Mouse (Mus musculus) spleen, adult 18-20 months (tissue): ENCODE results near the gene Defa22.
"Not testable (repeated sequence)": the region's sequence is repeated elsewhere in the genome, so short reads cannot be mapped to it uniquely, and the experiment has no call there.

Experiments used
- DNase-seq, 2 experiments: peaks; one replicate each; pipeline ENCODE4 v3.0.0; 2022; ENCODE audit warnings: mixed read lengths in 2 of 2

The Defa22 gene

GRCm38 (mm10) chr8:21161977-21162376 lies at the start of gene Defa22:
TSS of gene Defa22 (plus strand) at chr8:21162277.
- DNase-seq = not testable (repeated sequence)

- not testable (repeated sequence) for DNase-seq
Observed at GRCm38 (mm10) chr8:21134342-21134741, 27.7 kb upstream of the Defa22 start, which contains the start of gene Defa30. TSS of gene Defa30 (plus strand) at chr8:21134642.

GRCm38 (mm10) chr8:21191314-21191713 lies 29.2 kb downstream of the Defa22 start, which contains the start of gene Defa31:
TSS of gene Defa31 (plus strand) at chr8:21191614.
- not testable (repeated sequence) for DNase-seq

- DNase-seq = not testable (repeated sequence)
Observed at GRCm38 (mm10) chr8:21201261-21201660, 39.2 kb downstream of the Defa22 start, which contains the start of gene Gm15293. TSS of gene Gm15293 (plus strand) at chr8:21201561.
